Mouse (Mus musculus) lung, adult 2 months (tissue): ENCODE measurements around the gene Ccdc157.

ENCODE experiments used
- CTCF ChIP-seq: fragments of 200-500 bp; IDR thresholded peaks from 2 replicates; pipeline ENCODE4 v1.5.1; 2011; ENCODE audit warnings: mild to moderate bottlenecking, low read length, control low read depth; ENCODE audit not compliant: insufficient read depth
- POLR2A ChIP-seq: fragments of 200-500 bp; IDR thresholded peaks from 2 replicates; pipeline ENCODE4 v1.6.1; 2011; ENCODE audit warnings: low read depth, mild to moderate bottlenecking, control low read depth, low read length, borderline replicate concordance; ENCODE audit errors: extremely low read depth

- TF ChIP-seq CTCF (no peak), POLR2A (no peak)
Observed at GRCm38 (mm10) chr11:4207655-4208054, 47.6 kb upstream of the Ccdc157 start.
